Mouse (Mus musculus) bone marrow macrophage, adult 2 months (primary cell): ENCODE data around the gene Kcnh6.

Experiments used
- CTCF ChIP-seq: IDR thresholded peaks from 2 replicates; pipeline ENCODE4 v1.5.1; 2012; ENCODE audit warnings: low read depth, mild to moderate bottlenecking, low read length, moderate library complexity
- POLR2A ChIP-seq: IDR thresholded peaks from 2 replicates; pipeline ENCODE4 v1.6.1; 2012; ENCODE audit warnings: mild to moderate bottlenecking, low read depth, low read length, borderline replicate concordance

DNA sequence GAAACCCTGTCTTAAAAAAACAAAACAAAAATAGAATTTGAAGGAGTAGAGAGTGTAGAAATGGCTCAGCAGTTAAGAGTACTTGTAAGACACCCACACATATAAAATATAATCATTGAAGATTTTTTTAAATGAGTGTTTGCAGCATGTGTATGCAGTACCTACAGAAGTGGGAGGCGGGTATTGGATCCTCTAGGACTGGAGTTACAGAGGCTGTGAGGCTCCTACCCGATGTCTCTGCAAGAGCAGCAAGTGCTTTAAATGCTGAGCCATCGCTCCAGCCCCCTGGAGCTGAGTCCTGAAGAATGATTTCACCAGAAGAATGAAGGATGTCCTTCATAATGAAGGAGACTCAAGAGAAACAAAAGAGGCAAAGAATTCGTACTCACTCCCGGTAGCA, 55.8 kb downstream of the Kcnh6 start:
- TF ChIP-seq CTCF, result no peak
- no peak for TF ChIP-seq POLR2A
